Mouse (Mus musculus) central nervous system, embryonic 18 days (tissue): Measurements from ENCODE around the gene Grwd1. TPM values are rescaled to one million over a fixed set of nuclear protein-coding genes. Genes with fewer than 3 reads are reported as not detected.

ENCODE experiments used
- polyA plus RNA-seq: library from polyadenylated mRNA; depleted of rRNA; stranded (reverse); fragments of >200 nt; gene quantifications from 2 replicates; pipeline ENCODE4 v1.2.3, GENCODE M21; 2012; rRNA removed

The Grwd1 gene
- polyA plus RNA-seq: 21.7 and 23.2 TPM in 2 replicates

DNA sequence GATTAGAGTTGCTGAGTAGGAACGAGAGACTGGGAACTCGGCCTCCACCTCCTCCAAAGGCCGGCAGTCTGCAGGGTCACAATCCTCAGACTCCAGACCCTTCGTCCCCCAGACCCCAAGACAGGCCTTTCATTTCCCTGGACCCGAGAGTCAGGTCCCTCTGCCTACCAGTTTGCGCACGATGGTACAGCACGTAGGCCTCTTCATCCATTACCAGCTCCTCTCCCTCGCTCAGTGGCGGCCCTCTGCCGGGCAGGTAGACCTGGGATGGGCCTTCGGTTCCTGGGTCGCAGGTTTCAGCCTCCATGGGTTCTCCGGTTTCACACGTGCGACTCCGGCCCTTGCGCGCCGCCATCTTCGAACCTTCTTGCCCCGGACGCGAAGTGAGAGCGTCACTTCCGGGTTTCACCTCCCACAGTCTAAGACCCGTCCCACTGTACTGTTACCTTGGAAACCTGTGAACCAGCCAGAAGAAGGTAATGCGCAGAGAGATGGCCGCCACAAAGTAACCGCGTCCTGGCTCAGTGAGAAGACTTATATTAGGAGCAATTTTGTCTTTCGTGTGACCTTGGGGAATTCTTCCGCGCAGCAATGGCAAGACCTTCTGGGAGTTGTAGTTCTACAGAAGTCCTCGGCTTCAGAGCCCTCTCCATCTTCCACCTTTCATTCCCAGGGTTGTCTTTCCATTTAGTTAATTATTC, at the start of gene Grwd1:
TSS of gene Grwd1 (minus strand) at position 518 of the 701 bp plus-strand sequence.

DNA sequence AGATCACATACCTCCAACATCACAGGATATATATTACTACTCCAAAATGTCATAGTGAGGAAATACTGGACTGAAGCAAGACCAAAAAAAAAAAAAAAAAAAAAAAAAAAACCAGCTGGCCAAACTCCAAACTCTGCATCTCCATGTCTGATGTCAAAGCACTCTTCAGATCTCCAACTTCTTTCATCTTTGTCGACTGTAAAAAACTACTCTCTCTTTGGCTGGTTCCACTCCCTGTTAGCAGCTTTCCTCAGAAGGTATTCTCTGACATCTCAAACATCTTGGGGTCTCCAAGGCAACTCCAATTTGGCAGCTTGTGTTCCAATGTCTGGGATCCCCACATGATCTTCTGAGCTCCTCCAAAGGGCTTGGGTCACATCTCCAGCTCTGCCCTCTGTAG, 47.5 kb upstream of the Grwd1 start, which contains the start of gene Grin2d:
TSS of gene Grin2d (minus strand) at position 101 of the 400 bp plus-strand sequence.

DNA sequence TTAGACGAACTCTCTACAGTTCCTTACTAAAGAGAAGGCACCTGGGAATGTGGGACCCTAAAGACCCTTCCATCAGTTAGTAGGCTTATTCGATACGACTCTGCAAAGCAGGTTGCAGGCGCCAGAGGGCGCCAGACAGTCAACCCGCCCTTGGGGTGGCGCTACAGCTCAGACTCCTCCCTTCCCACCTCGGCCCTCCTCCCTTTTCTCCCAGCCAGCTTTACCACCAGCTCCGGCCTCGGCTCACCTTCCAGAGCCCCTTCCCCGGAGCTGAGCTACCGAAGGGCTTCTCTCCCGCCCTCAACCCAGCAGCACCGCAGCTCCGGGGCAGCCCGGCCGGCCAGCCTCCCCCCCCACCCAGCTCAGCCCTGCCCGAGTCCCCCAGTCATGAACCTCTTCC, 41.9 kb upstream of the Grwd1 start, which contains the start of gene Kdelr1:
TSS of gene Kdelr1 (plus strand) at position 149 of the 400 bp plus-strand sequence.

DNA sequence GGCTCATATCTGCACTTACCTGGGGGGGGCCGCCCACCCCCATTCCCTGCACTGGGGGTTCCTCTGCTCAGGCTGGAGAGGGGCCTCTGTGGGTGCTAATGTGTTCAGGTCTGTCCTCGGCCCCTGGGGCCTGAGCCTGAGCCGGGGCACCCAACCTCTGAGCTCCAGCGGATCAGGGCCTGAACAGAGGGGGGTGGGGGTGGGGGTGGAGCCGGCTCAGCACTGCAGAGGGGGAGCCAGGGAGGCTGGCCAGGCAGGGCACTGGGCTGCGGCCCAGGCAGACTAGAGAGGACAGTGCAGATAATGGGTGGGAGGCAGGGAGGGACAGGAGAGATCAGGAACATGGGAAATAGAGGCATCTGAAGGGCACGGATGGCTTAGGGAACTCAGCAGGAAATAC, 6.1 kb downstream of the Grwd1 start, which contains the start of gene Kcnj14:
TSS of gene Kcnj14 (minus strand) at position 185 of the 400 bp plus-strand sequence.

DNA sequence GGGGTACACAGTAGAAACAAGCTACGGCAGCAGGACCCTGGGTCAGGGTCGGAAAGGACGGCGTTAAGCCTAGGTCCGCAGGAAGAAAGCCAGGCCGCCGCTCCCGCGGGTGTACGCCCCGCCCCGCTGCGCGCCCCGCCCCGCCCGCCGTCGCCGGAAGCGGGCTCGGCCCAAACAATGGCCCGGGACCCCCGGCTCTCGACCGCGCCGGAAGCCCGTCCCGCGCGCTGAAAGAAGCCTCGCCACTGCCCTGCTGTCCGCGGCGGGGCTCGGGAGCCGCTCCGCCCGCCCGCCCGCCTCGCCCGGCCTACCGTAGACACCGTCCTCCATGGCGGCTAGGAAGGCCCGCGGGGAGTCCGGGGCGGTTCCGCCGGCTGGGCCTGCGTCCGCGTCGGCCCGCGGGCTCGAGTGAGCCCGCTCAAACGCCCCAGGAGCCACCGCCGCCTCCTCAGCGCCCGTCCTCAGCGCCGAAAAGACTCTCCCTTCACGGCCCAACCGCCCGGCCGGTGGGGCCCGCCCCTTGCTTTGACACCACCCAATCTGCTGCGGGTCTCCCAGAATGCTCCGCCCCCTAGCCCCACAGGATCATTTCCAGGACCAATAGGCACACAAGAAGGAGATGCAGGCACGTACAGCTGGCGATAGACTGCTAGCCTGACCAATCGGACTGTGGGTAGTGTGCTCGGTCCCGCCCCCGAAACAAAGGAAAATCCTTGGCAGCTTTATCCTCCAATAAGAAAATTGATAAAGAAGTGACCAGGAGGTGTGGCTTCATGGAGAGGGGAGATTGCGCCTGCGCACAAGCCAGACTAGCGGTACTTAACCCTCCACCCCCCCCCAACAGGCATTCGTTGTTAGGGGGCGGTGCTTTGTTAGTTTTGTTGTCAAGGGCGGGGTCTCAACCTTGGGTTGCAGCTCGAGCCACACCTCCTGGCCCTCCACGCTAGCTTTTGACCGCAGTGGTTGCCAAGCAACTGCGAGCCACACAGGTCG, 16.7 kb downstream of the Grwd1 start, which contains the start of gene Cyth2:
TSS of gene Cyth2 (minus strand) at position 795 of the 993 bp plus-strand sequence.

DNA sequence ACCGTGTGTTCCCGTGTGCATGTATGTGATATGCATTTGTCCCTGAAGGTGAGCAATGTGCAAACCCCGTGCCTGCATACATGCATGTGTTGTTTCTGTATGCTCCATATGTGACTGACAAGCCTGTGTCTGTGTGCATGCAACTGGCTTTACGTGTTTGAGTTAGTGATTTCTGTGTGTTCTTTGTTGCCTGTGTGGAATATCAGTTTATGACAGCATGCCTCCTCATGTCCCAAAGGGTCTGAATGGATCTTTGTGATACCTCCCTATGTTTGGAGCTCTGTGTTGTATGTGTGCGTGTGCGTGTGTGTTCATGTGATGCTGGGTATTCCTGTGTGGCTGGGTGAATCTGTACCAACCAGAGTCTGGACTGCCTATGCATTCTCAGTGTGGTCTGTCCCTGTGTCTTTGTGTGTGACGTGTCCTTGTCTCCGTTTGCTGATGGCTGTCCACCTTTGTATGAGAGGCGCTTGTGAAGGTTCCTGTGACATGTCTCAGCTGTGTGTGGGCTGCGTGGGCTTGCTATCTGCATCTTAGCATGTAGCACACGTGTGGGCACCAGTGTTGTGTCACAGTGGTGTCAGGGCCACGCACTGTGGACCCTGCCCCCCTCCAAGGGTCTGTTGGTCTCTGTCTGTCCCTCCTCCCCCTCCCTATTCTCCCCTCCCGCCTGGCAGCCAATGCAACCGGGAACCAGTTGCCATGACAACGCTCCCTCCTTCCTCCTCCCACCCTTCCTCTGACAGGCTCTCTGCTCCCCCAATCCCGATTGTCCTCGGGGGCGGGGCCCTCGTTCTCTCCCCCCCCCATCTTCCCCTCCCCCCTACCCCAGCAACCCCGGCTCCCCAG, 46.0 kb downstream of the Grwd1 start, which contains the start of gene Sult2b1:
TSS of gene Sult2b1 (minus strand) at position 146 of the 849 bp plus-strand sequence.

DNA sequence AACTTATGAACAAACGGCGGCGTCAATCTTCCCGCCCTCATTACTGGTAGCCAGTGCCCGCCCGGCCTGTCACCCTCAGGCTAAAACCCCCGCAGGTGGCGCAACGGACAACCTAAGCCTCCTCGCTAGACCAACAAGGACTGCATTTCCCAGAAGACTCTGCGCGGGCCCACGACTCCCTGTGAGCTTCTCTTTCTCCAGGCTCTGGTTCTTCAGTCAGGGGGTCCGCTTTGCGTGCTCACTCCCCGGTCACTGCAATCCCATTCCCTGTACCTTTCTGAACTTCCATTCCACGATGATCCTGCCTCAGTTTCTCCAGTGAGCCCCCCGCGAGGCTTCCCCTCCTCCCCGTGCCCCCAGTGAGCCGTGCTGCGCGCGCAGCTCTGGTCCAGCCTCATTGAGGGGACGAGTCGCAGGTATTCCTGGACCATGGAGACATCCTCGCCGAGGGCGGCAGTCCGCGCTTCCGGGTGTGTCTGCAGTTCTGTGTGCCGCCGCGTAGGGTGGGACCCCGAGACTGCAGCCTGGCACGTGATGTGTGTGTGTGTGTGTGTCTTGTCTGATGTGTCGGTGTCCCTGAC, 47.1 kb downstream of the Grwd1 start, which contains the start of gene Lmtk3:
TSS of gene Lmtk3 (plus strand) at position 228 of the 581 bp plus-strand sequence.

Other genes with a start within 250 kb of the Grwd1 start
- gene Fgf21, start 215.5 kb downstream of the Grwd1 start, polyA plus RNA-seq: not detected in 2 replicates
- gene Fut1, start 213.7 kb downstream of the Grwd1 start, polyA plus RNA-seq: 0.04 and 0.21 TPM in 2 replicates
- gene Izumo1, start 209.1 kb downstream of the Grwd1 start, polyA plus RNA-seq: 0.10 and 0.19 TPM in 2 replicates
- gene Rasip1, start 203.5 kb downstream of the Grwd1 start, polyA plus RNA-seq: 15.5 and 16.0 TPM in 2 replicates
- gene Mamstr, start 191.0 kb downstream of the Grwd1 start, polyA plus RNA-seq: 2.7 and 4.2 TPM in 2 replicates
- 0.06 and 0.07 TPM in 2 replicates for gene Fut2, start 164.6 kb downstream of the Grwd1 start, polyA plus RNA-seq
- gene Ntn5, start 146.9 kb downstream of the Grwd1 start, polyA plus RNA-seq: 0.48 and 0.64 TPM in 2 replicates
- gene Sec1, start 136.5 kb downstream of the Grwd1 start, polyA plus RNA-seq: 0.43 and 0.63 TPM in 2 replicates
- 162 and 178 TPM in 2 replicates for gene Car11, start 131.1 kb downstream of the Grwd1 start, polyA plus RNA-seq
- gene Dbp, start 125.9 kb downstream of the Grwd1 start, polyA plus RNA-seq: 12.3 and 12.4 TPM in 2 replicates
- 517 and 597 TPM in 2 replicates for gene Rpl18, start 115.5 kb downstream of the Grwd1 start, polyA plus RNA-seq
- gene Sphk2, start 112.9 kb downstream of the Grwd1 start, polyA plus RNA-seq: 24.6 and 26.1 TPM in 2 replicates
- gene Fam83e, start 109.7 kb downstream of the Grwd1 start, polyA plus RNA-seq: 0.25 and 0.30 TPM in 2 replicates
- gene Spaca4, start 105.1 kb downstream of the Grwd1 start, polyA plus RNA-seq: not detected in 2 replicates
- gene Lmtk3, start 47.2 kb downstream of the Grwd1 start, polyA plus RNA-seq: 215 and 251 TPM in 2 replicates
- gene Sult2b1, start 46.3 kb downstream of the Grwd1 start, polyA plus RNA-seq: 6.0 and 6.2 TPM in 2 replicates
- gene Cyth2, start 16.4 kb downstream of the Grwd1 start, polyA plus RNA-seq: 223 and 229 TPM in 2 replicates
- gene Kcnj14, start 6.2 kb downstream of the Grwd1 start, polyA plus RNA-seq: 2.0 and 2.3 TPM in 2 replicates
- gene Kdelr1, start 41.8 kb upstream of the Grwd1 start, polyA plus RNA-seq: 182 and 199 TPM in 2 replicates
- gene Grin2d, start 47.4 kb upstream of the Grwd1 start, polyA plus RNA-seq: 23.7 and 25.3 TPM in 2 replicates
- 0.15 and 0.18 TPM in 2 replicates for gene Syngr4, start 65.8 kb upstream of the Grwd1 start, polyA plus RNA-seq
- gene Tmem143, start 66.0 kb upstream of the Grwd1 start, polyA plus RNA-seq: 21.2 and 24.5 TPM in 2 replicates
- gene Emp3, start 90.5 kb upstream of the Grwd1 start, polyA plus RNA-seq: 21.5 and 25.1 TPM in 2 replicates
- gene Ccdc114, start 93.1 kb upstream of the Grwd1 start, polyA plus RNA-seq: 6.0 and 7.1 TPM in 2 replicates
- gene Abcc6, start 199.4 kb upstream of the Grwd1 start, polyA plus RNA-seq: 1.2 and 1.3 TPM in 2 replicates
- gene Nomo1, start 202.8 kb upstream of the Grwd1 start, polyA plus RNA-seq: 41.8 and 44.8 TPM in 2 replicates